Mouse (Mus musculus): ENCODE measurements around the gene Fis1.
"Not testable (repeated sequence)": the region's sequence is repeated elsewhere in the genome, so short reads cannot be mapped to it uniquely, and the experiment has no call there.

The Fis1 gene

DNA sequence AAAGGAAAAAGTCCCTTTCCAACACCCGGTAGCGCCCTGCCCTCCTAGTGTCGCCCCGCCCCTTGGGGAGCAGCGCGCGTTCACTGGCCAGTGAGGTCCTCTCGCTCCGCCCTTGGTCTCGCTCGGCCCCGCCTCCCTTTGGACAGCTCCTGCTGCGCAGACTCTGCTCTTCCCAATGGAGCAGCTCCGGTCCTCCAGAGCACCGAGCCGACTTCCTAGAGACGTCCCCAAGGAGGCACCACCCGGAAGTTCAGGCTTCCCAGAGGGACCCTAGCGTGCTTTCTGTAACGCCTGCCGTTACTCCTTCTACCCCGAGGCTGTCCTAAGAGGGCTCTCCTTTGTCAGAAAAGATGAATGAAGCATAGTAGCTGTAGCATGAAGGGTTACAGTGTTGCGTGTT is at the start of gene Fis1:
TSS of gene Fis1 (plus strand) at position 261 of the 400 bp plus-strand sequence.
- DNase-seq (ENCODE audit: low read depth, low spot score): peak; percentile 93

DNA sequence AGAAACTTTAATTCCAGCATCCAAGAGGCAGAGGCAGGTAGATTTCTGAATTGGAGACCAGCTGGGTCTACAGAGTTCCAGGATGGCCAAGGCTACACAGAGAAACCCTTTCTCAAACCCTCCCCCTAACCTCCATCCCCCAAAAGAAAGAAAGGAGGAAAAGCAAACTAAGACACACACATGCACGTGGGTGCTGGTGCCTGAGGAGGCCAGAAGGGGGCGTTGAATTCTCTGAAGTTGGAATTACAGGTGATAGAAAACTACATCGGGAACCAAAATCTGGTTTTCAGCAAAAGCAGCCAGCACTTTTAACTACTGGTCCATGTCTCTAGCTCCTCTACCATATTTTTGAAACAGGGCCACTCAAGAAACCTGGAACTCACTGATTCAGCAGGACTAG is 48.5 kb upstream of the Fis1 start:
- DNase-seq (ENCODE audit: low read depth, low spot score): no peak

DNA sequence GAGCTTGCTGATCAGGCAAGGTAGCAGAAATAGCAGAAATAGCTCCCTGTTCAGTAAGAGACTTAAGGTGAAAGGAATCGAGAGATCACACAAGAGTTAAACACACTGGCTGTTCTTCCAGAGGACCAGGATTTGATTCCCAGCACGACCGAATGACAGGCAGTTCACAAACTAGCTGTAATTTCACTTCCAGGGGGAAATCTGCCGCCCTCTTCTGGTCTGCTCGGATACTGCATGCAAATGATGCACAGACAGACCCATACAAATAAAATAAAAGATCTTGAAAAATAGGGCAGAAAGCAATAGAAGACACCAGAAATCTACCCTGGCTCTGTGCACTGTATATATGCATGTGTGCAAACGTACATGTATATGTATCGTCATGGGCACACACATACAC is 47.4 kb upstream of the Fis1 start:
- no peak for DNase-seq (ENCODE audit: low read depth, low spot score)

DNA sequence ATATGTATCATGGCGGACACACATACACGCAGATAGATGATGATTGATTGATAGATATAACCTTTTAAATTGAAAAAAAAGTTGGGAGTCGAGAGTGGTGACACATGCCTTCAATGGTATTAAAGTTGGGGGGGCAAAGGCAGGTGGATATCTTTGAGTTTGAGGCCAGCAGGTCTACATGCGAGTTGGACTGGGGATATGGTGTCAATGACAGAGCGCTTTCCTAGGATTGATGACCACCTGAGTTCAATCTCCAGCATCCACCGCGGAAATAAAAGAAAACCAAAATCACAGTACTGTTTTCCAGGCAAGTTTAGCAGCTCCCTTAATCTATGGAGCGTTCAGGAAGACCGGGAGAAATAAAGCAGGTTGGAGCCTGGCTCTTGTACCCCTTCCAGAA is 45.5 kb upstream of the Fis1 start:
- no peak for DNase-seq (ENCODE audit: low read depth, low spot score)

DNA sequence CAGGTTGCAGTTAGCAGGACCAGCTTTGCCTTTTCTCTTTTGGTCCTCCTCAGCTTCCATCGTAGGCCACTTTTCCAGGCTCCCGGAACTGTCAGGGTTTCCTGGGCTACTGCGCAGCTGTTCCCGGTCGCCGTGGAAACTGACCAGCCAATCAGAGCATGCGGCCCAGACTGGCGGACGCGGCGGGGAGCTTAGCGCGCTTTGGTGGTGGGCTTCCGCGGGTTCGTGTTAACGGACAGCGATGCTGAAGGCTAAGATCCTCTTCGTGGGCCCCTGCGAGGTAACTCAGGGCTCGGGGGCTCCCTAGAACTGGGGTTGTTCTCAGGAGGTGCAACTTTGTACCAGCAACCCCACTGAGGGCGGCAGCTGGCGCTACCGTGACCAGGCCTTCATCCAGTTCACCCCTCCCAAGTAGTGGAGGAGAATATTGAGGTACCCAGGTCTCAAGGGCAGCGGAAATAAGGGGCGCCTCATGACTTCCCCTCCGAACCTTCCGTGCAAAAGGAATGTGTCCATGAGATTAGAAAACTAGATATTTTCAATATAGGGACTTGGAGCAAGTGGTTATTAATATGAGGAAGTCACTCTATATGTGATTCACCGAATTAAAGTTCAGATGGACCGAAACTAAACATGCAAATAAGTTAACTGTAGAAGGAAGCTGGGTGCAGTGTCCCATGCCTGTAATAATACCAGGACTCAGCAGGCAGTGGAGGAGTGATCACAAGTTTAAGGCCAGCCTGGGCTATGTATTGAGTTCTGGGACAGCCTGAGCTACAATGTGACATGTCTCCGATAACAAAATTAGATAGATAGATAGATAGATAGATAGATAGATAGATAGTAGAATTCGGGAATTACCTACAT is 44.9 kb upstream of the Fis1 start, which contains the start of gene Ift22:
TSS of gene Ift22 (plus strand) at position 160 of the 867 bp plus-strand sequence.
- DNase-seq (ENCODE audit: low read depth, low spot score): peak; percentile 77

DNA sequence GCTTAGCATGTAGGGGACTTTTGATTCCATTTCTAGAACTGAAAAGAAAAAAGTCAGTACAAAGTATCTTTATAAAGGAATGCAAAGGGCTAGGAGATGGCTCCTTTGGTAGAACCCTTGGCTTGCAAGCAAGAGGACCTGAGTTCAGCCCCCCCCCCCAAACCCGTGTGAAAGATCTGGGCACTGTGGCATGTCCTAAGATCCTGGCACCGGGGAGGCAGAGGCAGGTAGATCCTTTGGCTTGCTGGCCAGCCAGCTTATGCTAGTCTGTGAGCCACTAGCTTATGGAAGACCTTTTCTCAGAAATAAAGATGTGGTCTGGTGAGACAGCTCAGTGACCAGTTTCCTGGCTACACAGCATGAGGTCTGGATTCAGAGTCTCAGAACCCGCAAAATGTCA is 38.9 kb upstream of the Fis1 start:
- no peak for DNase-seq (ENCODE audit: low read depth, low spot score)

DNA sequence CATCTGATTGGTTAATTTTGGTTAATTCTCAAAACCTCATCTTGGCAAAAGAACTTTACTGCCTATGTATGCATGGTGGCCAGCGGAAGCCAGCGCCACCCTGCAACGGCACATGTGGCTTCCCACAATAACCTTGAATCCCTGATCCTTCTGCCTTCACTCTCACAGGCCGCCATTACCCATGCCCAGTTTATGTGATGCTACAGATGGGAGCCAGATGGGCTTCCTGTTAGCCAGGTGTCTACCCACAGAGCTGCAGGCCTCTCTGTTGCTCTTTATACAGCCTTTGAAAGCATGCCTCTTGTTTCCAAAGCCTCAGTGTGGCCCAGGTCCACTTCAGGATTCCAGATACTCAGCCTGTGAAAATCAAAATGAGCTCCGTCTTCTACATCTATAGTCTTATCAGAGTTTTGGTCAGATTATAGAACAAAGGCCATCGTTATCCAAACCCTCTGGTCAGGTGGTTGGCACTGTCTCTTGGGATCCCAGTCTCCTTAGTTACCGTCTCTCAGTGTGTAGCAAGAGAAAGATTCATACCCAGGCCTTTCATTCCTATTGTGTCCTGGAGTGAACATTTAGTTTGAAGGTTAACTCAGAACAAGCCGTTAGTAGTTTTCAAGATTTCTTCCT is 35.3 kb upstream of the Fis1 start:
- DNase-seq (ENCODE audit: low read depth, low spot score): no peak

DNA sequence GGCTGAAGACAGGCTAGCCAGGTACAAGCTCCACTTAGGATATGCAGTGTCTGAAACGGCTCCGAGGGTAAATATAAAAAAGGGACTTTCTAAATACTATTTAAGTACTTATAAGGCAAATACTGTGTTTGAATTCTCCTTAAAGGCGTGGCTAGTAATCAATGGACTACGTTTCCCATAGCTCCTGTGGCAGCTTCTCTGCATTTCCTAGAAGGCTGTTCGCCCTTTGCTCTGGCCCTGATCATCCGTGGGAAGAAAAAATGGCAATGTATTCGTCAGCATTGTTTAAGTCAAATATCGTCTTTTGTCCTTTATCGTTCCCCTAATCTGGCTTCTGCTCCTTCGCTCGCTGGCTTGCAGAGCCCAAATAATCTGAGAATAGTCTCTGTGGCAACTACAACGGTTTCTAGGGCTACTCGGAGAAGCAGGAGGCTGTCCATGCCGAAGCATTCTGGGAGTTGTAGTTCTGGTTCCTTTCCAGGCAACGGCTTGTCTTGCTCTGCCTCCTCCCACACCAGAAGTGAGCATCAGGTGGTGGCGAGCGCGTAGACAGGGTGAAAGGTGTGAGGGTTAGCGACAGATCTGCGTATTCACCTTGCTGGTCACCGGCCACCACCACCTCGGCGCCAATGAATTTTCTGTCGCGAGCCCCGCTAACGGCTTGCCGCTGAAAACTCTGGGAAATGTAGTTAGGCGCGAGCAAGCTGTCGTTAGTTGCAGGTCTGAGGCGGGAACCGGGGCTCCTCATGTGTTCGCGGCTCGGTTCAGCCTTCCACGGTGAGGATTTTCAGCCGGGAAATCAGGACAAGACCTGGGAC is 34.2 kb upstream of the Fis1 start:
- peak; percentile 77 for DNase-seq (ENCODE audit: low read depth, low spot score)

DNA sequence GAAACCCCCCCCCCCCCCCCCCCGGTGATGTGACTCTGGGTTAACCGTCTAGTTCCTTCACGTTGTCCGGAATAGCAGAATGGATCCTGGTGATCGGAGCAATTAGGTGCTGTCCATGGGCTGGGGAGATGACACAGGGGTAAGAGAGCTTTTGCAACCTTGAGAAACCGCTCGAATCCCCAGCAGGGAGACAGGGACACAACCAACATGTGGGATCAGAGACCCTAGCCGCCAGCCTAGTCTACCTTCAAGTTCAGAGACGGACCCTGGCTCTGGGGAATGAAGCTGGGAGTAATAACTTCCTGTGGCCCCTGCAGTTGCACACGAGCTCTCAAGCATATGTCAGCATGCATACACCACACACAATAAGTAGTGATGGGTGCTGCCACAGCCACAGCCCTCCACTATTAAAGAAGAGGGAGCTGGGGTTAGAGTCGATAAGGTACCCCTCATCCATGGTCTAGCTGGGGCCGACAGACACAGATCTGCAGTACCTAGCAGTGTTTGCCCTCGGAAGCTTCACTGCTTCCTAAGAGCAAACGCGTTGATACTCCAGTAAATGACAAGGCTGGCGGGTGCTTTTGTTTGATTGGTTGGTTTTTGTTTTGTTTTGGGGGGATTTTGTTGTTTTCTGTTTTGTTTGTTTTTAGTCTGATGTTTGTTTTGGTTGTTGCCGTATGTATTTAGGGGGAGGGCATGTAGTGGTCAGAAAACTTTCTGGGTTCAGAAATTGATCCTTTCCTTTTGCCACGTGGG is 33.4 kb upstream of the Fis1 start:
- DNase-seq (ENCODE audit: low read depth, low spot score): no peak

DNA sequence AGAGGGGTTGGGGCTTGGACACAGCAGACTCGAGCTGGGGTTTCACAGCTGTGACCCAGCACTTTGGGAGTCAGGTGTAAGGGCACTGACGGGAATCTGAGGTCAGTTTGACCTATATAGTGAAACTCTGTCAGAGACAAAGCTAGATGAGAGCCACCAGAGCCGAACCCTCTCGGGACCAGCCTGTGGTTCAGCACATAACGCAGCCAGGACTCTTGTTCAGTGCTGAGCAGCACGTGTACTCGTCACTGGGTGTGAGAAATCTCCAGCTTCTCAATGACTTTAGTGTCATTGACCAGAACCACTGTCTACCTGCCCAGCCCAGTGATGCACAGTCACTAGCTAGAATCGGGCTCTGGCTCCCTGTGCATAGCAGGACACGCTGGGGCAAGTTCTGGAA is 30.2 kb upstream of the Fis1 start:
- DNase-seq (ENCODE audit: low read depth, low spot score): no peak

DNA sequence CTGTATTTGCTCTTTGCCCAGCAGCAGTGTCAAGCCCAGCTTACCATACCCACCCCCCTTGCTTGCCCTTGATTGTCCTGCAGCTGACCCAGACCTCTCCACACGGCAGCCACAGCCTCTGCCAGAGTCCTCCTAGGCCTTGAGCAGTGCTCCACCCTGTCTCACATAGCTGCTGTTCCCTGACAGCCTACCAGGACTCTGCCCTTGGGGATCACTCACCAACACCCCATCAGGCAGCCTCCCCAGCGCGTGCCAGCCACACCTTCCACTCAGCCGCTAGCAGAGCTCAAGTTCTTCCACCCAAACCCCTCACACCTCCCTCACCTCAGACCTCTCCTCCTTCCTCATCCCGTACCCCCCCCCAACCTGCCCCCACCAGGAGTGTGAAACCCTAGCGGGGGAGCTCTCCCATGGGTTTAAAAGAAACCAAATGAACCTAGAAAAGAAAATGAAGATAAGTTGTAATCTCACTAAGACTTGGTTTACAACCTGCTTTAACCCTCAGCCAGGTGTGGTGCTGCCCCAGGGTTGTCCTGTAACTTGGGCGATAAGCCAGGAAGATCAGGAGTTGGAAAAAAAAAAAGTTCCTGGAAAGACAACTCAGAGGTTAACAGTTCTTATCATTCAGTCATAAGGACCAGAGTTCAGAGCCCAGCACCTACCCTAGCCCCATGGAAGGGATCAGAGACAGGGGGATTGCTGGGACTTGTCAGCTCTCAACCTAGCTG is 29.2 kb upstream of the Fis1 start:
- no peak for DNase-seq (ENCODE audit: low read depth, low spot score)

DNA sequence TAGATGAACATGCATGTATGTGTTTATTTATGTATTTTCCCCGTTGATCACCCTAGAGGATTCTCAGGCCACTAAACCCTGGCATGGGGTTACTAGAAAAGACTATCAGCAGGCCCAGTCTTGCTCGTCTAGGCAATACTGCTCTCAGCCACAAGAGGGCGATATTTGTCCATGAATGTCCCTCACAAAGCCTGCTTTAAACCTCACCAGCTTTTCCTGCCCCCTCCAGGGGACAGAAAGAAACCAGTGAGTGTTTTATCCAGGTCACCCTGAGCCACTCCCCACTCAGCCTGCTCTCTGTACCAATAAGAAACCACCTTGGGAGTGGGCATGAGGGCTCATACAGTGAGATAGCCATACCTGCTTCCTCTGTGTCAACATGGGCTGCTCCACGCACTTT is 24.0 kb upstream of the Fis1 start:
- peak; percentile 77 for DNase-seq (ENCODE audit: low read depth, low spot score)

DNA sequence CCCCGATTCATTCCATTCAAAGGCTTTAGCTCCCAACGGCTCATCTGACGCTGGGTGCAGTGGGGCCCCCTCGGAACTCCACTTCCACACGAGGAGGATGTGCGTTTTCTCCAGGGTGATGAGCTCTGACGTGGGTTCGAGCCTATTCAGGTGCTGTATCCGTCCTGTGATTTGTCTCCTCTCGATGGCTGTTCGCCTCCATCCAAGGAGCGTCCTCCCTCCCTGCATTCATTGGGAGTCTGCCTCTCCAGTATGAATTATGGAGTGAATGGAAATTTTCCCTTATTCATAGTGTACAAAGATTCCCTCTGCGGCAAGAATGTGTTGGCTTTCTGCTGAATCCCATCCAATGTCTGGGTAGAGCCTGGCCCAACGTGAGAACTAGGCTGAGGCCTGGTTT is 21.2 kb upstream of the Fis1 start:
- DNase-seq (ENCODE audit: low read depth, low spot score): no peak

DNA sequence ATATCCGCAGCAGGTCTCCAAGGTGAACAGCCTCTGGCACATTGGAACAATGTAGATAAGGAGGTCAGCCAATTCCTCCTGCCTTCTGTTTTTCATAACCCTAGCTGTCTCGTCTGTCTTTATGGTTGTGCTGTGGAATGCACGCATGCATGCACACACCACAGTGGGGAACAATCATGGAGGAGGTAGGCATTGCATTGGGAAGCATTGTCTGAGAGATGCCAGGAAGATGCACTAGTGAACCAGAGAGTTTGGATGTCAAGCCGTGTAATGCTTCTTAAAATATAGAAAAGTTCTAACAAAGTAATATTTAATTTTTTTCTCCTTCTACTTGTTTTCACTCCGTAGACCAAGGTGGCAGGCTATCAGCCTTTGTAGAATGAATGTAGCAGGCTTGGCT is 20.1 kb upstream of the Fis1 start:
- no peak for DNase-seq (ENCODE audit: low read depth, low spot score)

DNA sequence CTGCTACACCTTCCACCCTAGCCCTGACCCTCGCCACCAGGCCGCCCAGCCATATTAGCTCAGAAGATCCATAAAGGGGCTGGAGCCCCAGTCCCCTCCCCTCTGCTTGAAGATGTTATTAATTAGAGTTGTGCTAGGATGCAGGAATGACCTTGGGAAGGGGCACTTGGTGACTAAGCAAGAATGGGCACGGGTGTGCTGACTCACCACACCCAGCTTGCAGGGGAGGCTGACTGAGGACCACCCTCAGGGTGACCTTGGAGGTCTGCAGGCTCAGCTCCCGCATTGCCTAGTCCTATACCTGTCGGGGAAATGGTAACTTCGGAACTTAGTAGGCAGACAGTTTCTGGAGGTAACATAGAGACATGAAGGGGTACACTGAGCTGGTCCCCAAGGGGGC is 19.1 kb upstream of the Fis1 start:
- DNase-seq (ENCODE audit: low read depth, low spot score): no peak

DNA sequence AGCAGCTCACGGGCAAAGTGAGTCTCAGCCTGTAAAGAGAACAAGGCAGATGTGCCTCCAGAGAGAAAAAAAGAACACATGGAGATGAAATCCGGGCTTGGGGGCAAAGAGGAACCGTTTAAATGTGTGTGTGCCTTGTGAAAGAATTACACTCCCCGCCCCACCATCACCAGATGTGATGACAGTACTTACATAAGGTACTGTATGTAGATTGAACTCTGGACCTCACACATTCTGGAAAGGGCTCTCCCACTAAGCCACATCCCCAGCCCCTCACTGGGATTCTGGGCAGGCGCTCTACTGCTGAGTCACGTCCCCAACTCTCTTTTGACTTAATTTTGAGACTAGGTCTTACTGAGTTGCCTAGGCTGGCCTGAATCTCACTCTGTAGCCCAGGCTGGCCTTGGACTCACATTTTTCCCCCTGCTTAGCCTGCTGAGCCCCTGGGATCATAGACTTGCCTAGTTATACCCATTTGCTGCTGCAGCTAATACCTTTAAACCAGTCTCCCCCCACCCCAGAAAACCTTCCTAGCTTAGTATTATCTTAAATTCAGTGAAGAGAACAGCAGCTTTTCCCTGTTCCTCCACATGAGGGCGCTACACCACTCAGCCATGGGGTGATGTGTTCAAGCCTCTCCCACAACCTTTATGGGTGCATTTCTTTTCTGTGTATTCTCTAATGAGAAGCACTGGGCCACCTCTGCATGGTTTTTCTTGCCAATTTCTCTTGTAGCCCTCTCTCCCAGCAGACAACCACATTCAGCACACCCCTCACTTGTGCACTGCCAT is 17.0 kb upstream of the Fis1 start:
- DNase-seq (ENCODE audit: low read depth, low spot score): no peak

DNA sequence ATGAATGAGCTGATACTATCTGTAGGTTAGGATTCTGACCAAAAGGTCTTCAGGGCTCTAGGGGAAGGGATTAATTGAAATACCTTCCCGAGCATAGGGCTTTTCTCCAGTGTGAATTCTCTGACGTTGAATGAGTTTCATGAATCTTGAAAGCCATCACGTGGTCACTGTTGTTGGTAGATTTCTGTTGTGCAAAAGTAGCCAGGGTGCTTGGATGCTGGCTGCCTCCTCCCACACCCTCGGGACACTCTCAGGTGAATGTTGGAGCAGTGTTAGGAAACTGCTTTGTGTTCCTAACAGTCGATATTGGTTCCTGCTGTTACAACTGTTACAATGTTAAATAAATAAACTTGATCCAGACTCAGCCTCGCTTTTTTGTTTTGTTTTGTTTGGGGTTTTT is 16.3 kb upstream of the Fis1 start:
- no peak for DNase-seq (ENCODE audit: low read depth, low spot score)

DNA sequence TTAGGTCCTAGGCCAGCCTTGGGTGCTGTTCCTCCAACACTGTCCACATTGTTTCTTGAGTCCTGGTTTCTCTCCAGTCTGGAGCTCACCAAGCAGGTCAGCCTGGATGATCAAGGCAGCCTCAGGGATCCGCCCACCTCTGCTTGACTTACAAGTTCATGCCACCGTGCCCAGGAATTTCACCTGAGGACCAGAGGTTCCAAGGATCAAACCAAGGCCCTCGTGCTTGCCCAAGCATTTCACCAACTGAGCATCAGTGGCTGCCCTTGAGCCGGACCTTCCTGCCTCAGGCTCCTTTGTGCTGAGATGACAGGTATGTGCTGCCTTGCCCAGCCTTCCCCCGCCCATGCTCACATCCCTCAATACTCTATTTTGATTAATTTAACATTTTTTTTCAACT is 15.5 kb upstream of the Fis1 start:
- DNase-seq (ENCODE audit: low read depth, low spot score): no peak

DNA sequence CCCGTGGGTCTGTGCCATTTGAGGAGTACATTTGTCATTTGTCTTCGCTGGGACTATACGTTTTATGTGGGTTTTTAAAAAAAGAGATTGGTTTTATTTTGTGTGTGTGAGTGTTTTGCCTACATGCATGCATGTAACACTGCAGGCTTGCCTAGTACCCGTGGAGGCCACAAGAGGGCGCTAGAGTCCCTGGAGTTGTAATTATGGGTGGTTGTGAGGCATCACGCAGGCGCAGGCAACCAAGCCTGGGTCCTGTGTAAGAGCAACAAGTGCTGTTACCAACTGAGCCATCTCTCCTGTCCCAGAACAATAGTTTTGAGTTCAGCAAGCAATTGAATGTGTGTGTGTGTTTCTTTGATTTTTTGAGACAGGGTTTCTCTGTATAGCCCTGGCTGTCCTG is 13.8 kb upstream of the Fis1 start:
- no peak for DNase-seq (ENCODE audit: low read depth, low spot score)

DNA sequence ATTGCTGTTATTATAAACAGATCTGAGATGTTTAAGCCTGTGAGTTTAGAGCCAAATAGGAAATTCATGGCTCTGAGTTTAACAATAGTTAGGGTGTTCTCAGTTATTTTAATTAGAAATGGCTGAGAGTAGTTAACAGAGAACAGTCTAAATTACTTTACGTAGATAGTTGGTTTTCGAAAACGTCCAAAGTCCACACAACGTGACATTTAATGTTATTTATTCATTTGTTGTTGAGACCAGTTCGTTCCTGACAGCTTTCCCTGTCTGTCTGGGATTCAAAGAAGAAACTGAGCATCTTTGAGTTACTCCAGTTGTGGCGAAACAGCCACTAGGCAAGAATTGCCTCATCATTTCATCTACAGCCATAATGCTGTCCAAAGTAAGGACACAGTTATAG is 13.0 kb upstream of the Fis1 start:
- DNase-seq (ENCODE audit: low read depth, low spot score): not testable (repeated sequence)

All from retina, adult 2 months (tissue).